Mouse (Mus musculus): ENCODE measurements around the gene Dnaic1. TPM values are rescaled to one million over a fixed set of nuclear protein-coding genes. Genes with fewer than 3 reads are reported as not detected.

Dnaic1 gene
- polyA plus RNA-seq, 1 experiment from 2014 or later: 4.6 TPM

GRCm38 (mm10) chr4:41666646-41667045 is 97.1 kb downstream of the Dnaic1 start:
- H3K4me2 ChIP-seq (replicated peaks): no peak overlapping the region
- H3K36me3 ChIP-seq: no peaks in the 10 kb centered on the region
- no peak overlapping the region for H3K9ac ChIP-seq
- 0 out of 2 replicates have a peak, but pooled peaks cover 3% of the 10 kb centered on the region for H3K27me3 ChIP-seq
- H3K9me3 ChIP-seq (replicated peaks): no peaks in the 10 kb centered on the region
- WGBS: 74% methylated on average over 10 of the region's 11 CpGs
- H3K27ac ChIP-seq (replicated peaks): no peak overlapping the region
- H3K4me3 ChIP-seq (replicated peaks): no peak overlapping the region
- H3K4me1 ChIP-seq: peaks cover 28% of the 10 kb centered on the region
- ATAC-seq (ENCODE audit: insufficient number of reproducible peaks, low FRiP score, low TSS enrichment, low read depth): no peak

- no peak overlapping the region for H3K4me3 ChIP-seq (replicated peaks)
- H3K4me1 ChIP-seq: peaks cover 16% of the 10 kb centered on the region
- H3K27ac ChIP-seq (replicated peaks): no peak overlapping the region
- H3K4me2 ChIP-seq (replicated peaks): no peak overlapping the region
- WGBS: 87% methylated on average over 18 of the region's 18 CpGs
- H3K27me3 ChIP-seq: 0 out of 2 replicates have a peak, but pooled peaks cover 3% of the 10 kb centered on the region
- ATAC-seq (ENCODE audit: insufficient number of reproducible peaks, low FRiP score, low TSS enrichment, low read depth): no peak
- no peaks in the 10 kb centered on the region for H3K36me3 ChIP-seq
- no peak overlapping the region for H3K9ac ChIP-seq
- H3K9me3 ChIP-seq (replicated peaks): no peaks in the 10 kb centered on the region
Measured at GRCm38 (mm10) chr4:41670836-41671235, 101.3 kb downstream of the Dnaic1 start.

- Histone ChIP-seq H3K4me1 (peaks cover 23% of the 10 kb centered on the region), H3K27ac (replicated peaks) (no peak overlapping the region), H3K9me3 (replicated peaks) (no peaks in the 10 kb centered on the region), H3K27me3 (0 out of 2 replicates have a peak, but pooled peaks cover 3% of the 10 kb centered on the region), H3K4me3 (replicated peaks) (no peak overlapping the region), H3K4me2 (replicated peaks) (no peak overlapping the region), H3K9ac (no peak overlapping the region), H3K36me3 (no peaks in the 10 kb centered on the region)
- no peak for ATAC-seq (ENCODE audit: insufficient number of reproducible peaks, low FRiP score, low TSS enrichment, low read depth)
- 22% methylated on average over 5 of the region's 5 CpGs for WGBS
Measured at GRCm38 (mm10) chr4:41671500-41671899, 101.9 kb downstream of the Dnaic1 start.

- ATAC-seq (ENCODE audit: insufficient number of reproducible peaks, low FRiP score, low TSS enrichment, low read depth): 0 out of 2 replicates have a peak, but pooled peaks have one; percentile 16
- peaks cover 28% of the 10 kb centered on the region for H3K4me1 ChIP-seq
- H3K4me3 ChIP-seq (replicated peaks): no peak overlapping the region
- WGBS: 16% methylated on average over 8 of the region's 8 CpGs
- H3K9me3 ChIP-seq (replicated peaks): no peaks in the 10 kb centered on the region
- H3K36me3 ChIP-seq: no peaks in the 10 kb centered on the region
- H3K27me3 ChIP-seq: 0 out of 2 replicates have a peak, but pooled peaks cover 3% of the 10 kb centered on the region
- H3K27ac ChIP-seq (replicated peaks): no peak overlapping the region
- no peak overlapping the region for H3K4me2 ChIP-seq (replicated peaks)
- H3K9ac ChIP-seq: no peak overlapping the region
Measured at GRCm38 (mm10) chr4:41671963-41672480, 102.4 kb downstream of the Dnaic1 start.

GRCm38 (mm10) chr4:41672522-41672963 is 103.0 kb downstream of the Dnaic1 start:
- no peak overlapping the region for H3K27ac ChIP-seq (replicated peaks)
- WGBS: 39% methylated on average over 8 of the region's 8 CpGs
- no peak overlapping the region for H3K4me3 ChIP-seq (replicated peaks)
- ATAC-seq (ENCODE audit: insufficient number of reproducible peaks, low FRiP score, low TSS enrichment, low read depth): 0 out of 2 replicates have a peak, but pooled peaks have one; percentile 8
- H3K4me1 ChIP-seq: peaks cover 33% of the 10 kb centered on the region
- H3K27me3 ChIP-seq: 0 out of 2 replicates have a peak, but pooled peaks cover 3% of the 10 kb centered on the region
- H3K9ac ChIP-seq: no peak overlapping the region
- no peak overlapping the region for H3K4me2 ChIP-seq (replicated peaks)
- no peaks in the 10 kb centered on the region for H3K36me3 ChIP-seq
- H3K9me3 ChIP-seq (replicated peaks): no peaks in the 10 kb centered on the region

GRCm38 (mm10) chr4:41673186-41673585 is 103.6 kb downstream of the Dnaic1 start:
- Histone ChIP-seq H3K27ac (replicated peaks) (no peak overlapping the region), H3K27me3 (0 out of 2 replicates have a peak, but pooled peaks cover 3% of the 10 kb centered on the region), H3K4me1 (peaks cover 35% of the 10 kb centered on the region), H3K4me2 (replicated peaks) (no peak overlapping the region), H3K36me3 (no peaks in the 10 kb centered on the region), H3K4me3 (replicated peaks) (no peak overlapping the region), H3K9ac (no peak overlapping the region), H3K9me3 (replicated peaks) (no peaks in the 10 kb centered on the region)
- WGBS: 70% methylated on average over 19 of the region's 19 CpGs
- no peak for ATAC-seq (ENCODE audit: insufficient number of reproducible peaks, low FRiP score, low TSS enrichment, low read depth)

GRCm38 (mm10) chr4:41676248-41677005 is 106.9 kb downstream of the Dnaic1 start:
- no peaks in the 10 kb centered on the region for H3K27me3 ChIP-seq
- H3K4me1 ChIP-seq: peaks cover 61% of the 10 kb centered on the region
- ATAC-seq (ENCODE audit: insufficient number of reproducible peaks, low FRiP score, low TSS enrichment, low read depth): no peak
- 62% methylated on average over 17 of the region's 17 CpGs for WGBS
- H3K27ac ChIP-seq (replicated peaks): no peak overlapping the region
- H3K36me3 ChIP-seq: no peaks in the 10 kb centered on the region
- no peaks in the 10 kb centered on the region for H3K9me3 ChIP-seq (replicated peaks)
- H3K4me3 ChIP-seq (replicated peaks): no peak overlapping the region
- H3K9ac ChIP-seq: no peak overlapping the region
- no peak overlapping the region for H3K4me2 ChIP-seq (replicated peaks)

- no peaks in the 10 kb centered on the region for H3K27me3 ChIP-seq
- 46% methylated on average over 12 of the region's 13 CpGs for WGBS
Measured at GRCm38 (mm10) chr4:41677006-41677629, 107.5 kb downstream of the Dnaic1 start.

GRCm38 (mm10) chr4:41678863-41679262 is 109.3 kb downstream of the Dnaic1 start:
- Histone ChIP-seq H3K9ac (no peak overlapping the region), H3K9me3 (replicated peaks) (no peaks in the 10 kb centered on the region), H3K36me3 (no peaks in the 10 kb centered on the region), H3K4me2 (replicated peaks) (no peak overlapping the region), H3K4me1 (peaks cover 57% of the 10 kb centered on the region), H3K4me3 (replicated peaks) (no peak overlapping the region), H3K27ac (replicated peaks) (no peak overlapping the region), H3K27me3 (no peaks in the 10 kb centered on the region)
- 80% methylated on average over 6 of the region's 6 CpGs for WGBS
- ATAC-seq (ENCODE audit: insufficient number of reproducible peaks, low FRiP score, low TSS enrichment, low read depth): no peak

More at GRCm38 (mm10) chr4:41677006-41677629, 107.5 kb downstream of the Dnaic1 start:
- H3K9me3 ChIP-seq (replicated peaks): no peaks in the 10 kb centered on the region
- no peak overlapping the region for H3K27ac ChIP-seq (replicated peaks)
- no peak overlapping the region for H3K4me3 ChIP-seq (replicated peaks)
- no peaks in the 10 kb centered on the region for H3K36me3 ChIP-seq
- no peak for ATAC-seq (ENCODE audit: insufficient number of reproducible peaks, low FRiP score, low TSS enrichment, low read depth)
- no peak overlapping the region for H3K9ac ChIP-seq
- no peak overlapping the region for H3K4me2 ChIP-seq (replicated peaks)
- peaks cover 57% of the 10 kb centered on the region for H3K4me1 ChIP-seq

DNA sequence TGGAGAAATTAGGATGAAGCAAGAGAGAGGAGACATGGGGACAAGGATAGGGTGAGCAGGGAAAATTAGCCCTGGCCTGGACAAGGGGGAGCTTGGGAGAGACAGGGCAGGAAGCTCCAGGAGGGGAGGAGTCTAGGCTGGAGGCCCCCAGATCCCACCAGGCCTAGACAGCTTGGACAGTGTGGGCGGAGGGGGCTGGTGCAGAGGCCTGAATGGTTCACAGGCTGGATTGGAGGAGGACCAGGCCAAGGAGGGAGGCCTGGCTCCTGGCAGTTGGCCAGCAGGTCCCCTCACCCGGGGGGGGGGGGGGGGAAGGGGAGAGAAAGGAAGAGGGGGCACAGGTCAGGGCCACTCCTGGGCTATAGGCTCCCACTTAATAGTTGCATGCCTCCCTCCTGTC is 109.7 kb downstream of the Dnaic1 start:
- H3K4me2 ChIP-seq (replicated peaks): no peak overlapping the region
- H3K36me3 ChIP-seq: no peaks in the 10 kb centered on the region
- no peak; the same call in 1 of the 2 replicates for ATAC-seq (ENCODE audit: insufficient number of reproducible peaks, low FRiP score, low TSS enrichment, low read depth)
- no peaks in the 10 kb centered on the region for H3K9me3 ChIP-seq (replicated peaks)
- no peak overlapping the region for H3K9ac ChIP-seq
- H3K4me1 ChIP-seq: peaks cover 59% of the 10 kb centered on the region
- H3K27me3 ChIP-seq: no peaks in the 10 kb centered on the region
- WGBS: 63% methylated on average over 1 of the region's 2 CpGs
- H3K4me3 ChIP-seq (replicated peaks): no peak overlapping the region
- H3K27ac ChIP-seq (replicated peaks): no peak overlapping the region

DNA sequence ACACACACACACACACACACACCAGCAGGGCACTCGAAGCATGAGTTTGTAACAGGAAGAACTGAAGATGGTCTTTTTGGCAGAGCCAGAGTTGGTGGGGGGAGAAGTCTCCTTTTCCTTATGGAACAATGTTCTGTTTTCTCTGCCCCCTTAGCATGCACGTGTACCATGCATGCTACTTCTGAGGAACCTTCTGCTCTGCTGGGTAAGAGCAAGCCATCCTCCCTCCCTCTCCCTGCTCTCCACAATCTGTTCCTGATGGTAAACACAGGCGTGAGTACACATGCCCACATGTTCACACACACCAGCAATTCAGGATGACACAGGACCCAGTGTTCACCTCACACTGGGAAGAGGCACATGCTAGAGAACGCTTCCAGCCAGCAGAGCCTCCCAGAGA is 111.6 kb downstream of the Dnaic1 start:
- ATAC-seq (ENCODE audit: insufficient number of reproducible peaks, low FRiP score, low TSS enrichment, low read depth): no peak
- H3K9ac ChIP-seq: no peak overlapping the region
- H3K4me1 ChIP-seq: peaks cover 55% of the 10 kb centered on the region
- no peak overlapping the region for H3K27ac ChIP-seq (replicated peaks)
- H3K9me3 ChIP-seq (replicated peaks): no peaks in the 10 kb centered on the region
- H3K4me2 ChIP-seq (replicated peaks): no peak overlapping the region
- H3K27me3 ChIP-seq: no peaks in the 10 kb centered on the region
- H3K4me3 ChIP-seq (replicated peaks): no peak overlapping the region
- 40% methylated on average over 4 of the region's 4 CpGs for WGBS
- H3K36me3 ChIP-seq: no peaks in the 10 kb centered on the region
